Mouse (Mus musculus) fibroblast of lung, adult 2 months (primary cell): ENCODE data around the gene Scd3.
A peak's percentile ranks its signal among the peaks of the same experiment; 100 is the strongest.
"Not testable (repeated sequence)": the region's sequence is repeated elsewhere in the genome, so short reads cannot be mapped to it uniquely, and the experiment has no call there.

Experiments
- DNase-seq: peaks from one replicate; pipeline ENCODE4 v3.0.0-alpha.2; 2011; ENCODE audit warnings: low read depth

Scd3 gene

GRCm38 (mm10) chr19:44273711-44274110, 70.6 kb downstream of the Scd3 start:
- DNase-seq, result no peak

- no peak for DNase-seq
Observed at GRCm38 (mm10) chr19:44274452-44274851, 71.4 kb downstream of the Scd3 start.

- DNase-seq, result no peak
Observed at GRCm38 (mm10) chr19:44275418-44275817, 72.3 kb downstream of the Scd3 start.

- DNase-seq, result no peak
Observed at GRCm38 (mm10) chr19:44276861-44277260, 73.8 kb downstream of the Scd3 start.

- DNase-seq, result no peak
Observed at GRCm38 (mm10) chr19:44277931-44278330, 74.9 kb downstream of the Scd3 start.

- peak; percentile 70 for DNase-seq
Observed at GRCm38 (mm10) chr19:44280755-44281154, 77.7 kb downstream of the Scd3 start.

GRCm38 (mm10) chr19:44281825-44282447, 78.9 kb downstream of the Scd3 start:
- DNase-seq, result not testable (repeated sequence)

- DNase-seq, result no peak
Observed at GRCm38 (mm10) chr19:44282534-44283156, 79.6 kb downstream of the Scd3 start.

GRCm38 (mm10) chr19:44283157-44284024, 80.3 kb downstream of the Scd3 start:
- no peak for DNase-seq

GRCm38 (mm10) chr19:44284025-44284695, 81.1 kb downstream of the Scd3 start:
- peak; percentile 80 for DNase-seq

GRCm38 (mm10) chr19:44284723-44285122, 81.7 kb downstream of the Scd3 start:
- DNase-seq, result no peak

- no peak for DNase-seq
Observed at GRCm38 (mm10) chr19:44285554-44285953, 82.5 kb downstream of the Scd3 start.

GRCm38 (mm10) chr19:44286109-44286508, 83.0 kb downstream of the Scd3 start:
- DNase-seq, result no peak

- no peak for DNase-seq
Observed at GRCm38 (mm10) chr19:44287415-44288110, 84.5 kb downstream of the Scd3 start.

- no peak for DNase-seq
Observed at GRCm38 (mm10) chr19:44292083-44292482, 89.0 kb downstream of the Scd3 start.

- no peak for DNase-seq
Observed at GRCm38 (mm10) chr19:44292483-44292882, 89.4 kb downstream of the Scd3 start.

- DNase-seq, result no peak
Observed at GRCm38 (mm10) chr19:44292941-44293768, 90.1 kb downstream of the Scd3 start, which contains the start of gene Scd2. Scd2 (plus strand) TSS chr19:44293674.
